Mouse (Mus musculus) left cerebral cortex, postnatal 14 days (tissue): ENCODE results near the gene Gm35315. TPM values are rescaled to one million over a fixed set of nuclear protein-coding genes. Genes with fewer than 3 reads are reported as not detected.
"Not testable (repeated sequence)": the region's sequence is repeated elsewhere in the genome, so short reads cannot be mapped to it uniquely, and the experiment has no call there.

Source experiments
- DNase-seq, 2 experiments: peaks; one replicate each; pipeline ENCODE4 v3.0.0; 2021 to 2022; ENCODE audit warnings: low spot score in 2 of 2, mixed read lengths in 1 of 2
- intact Hi-C: fragments of 180-260 bp; cut with DNase I; formaldehyde crosslinking; loops from one replicate; pipeline ENCODE4 v1.15.1; 2025
- total RNA-seq, 2 experiments: library from RNA; stranded (reverse); gene quantifications; 2 replicates each; pipeline ENCODE4 v1.2.3; 2021

Gene Gm35315
- total RNA-seq, 2 experiments from 2014 or later, result 0.42 to 0.53 TPM

- no peak for DNase-seq
- intact Hi-C loops, result loop anchor here (10.0 kb wide), 1 partner anchor 1438 kb away; the partner anchor contains the start of genes Dgkq and Idua
Observed at GRCm38 (mm10) chr5:110102853-110103625, 8.8 kb upstream of the Gm35315 start.

- DNase-seq, result no peak
- intact Hi-C loops, result loop anchor here (10.0 kb wide), 1 partner anchor 1438 kb away; the partner anchor contains the start of genes Dgkq and Idua
Observed at GRCm38 (mm10) chr5:110102429-110102828, 8.2 kb upstream of the Gm35315 start.

- intact Hi-C loops, result loop anchor here (10.0 kb wide), 1 partner anchor 1437 kb away; the partner anchor contains the start of genes Dgkq and Idua
- DNase-seq, result peak; percentile 79 to 83
Observed at GRCm38 (mm10) chr5:110101716-110102347, 7.6 kb upstream of the Gm35315 start.

DNA sequence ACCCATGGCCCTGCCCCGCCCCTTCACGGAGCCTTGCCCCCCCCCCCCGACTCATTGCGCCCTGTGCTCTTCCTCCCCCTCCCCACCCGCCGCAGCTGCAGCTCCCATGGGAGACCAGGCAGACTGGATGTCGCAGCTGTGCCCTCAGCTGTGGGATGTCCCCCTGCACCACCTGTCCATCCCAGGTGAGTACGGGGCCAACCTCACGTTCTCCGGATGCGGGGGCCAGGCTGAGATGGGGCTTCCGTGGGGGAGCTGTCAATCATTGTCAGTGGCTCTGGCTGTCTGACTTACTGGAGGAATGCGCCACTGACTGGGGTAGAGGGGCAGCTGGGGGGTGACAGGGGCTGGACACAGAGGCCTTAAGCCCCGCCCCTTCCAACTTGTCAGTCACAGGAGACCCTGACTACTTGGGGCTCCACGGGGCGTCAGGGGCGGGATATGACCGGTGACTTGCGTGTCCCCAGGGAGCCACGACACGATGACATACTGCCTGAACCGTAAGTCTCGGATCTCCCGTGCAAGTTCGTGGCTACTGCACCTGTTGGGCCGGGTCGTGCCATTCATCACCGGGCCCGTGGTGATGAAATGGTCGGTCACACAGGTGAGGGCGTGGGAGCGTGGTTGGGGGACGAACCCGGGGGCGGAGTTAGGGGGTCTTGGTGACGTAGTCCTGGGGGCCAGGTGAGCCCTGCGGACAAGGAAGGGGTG lies 6.9 kb upstream of the Gm35315 start:
- intact Hi-C loops, result loop anchor here (10.0 kb wide), 1 partner anchor 1436 kb away; the partner anchor contains the start of genes Dgkq and Idua
- peak; percentile 34 to 42 for DNase-seq

- intact Hi-C loops, result loop anchor here (10.0 kb wide), 1 partner anchor 1435 kb away; the partner anchor contains the start of genes Dgkq and Idua
- no peak for DNase-seq
Observed at GRCm38 (mm10) chr5:110099656-110100580, 5.7 kb upstream of the Gm35315 start, which contains the start of gene Plcxd1. Plcxd1 (plus strand) TSS chr5:110099969.

DNA sequence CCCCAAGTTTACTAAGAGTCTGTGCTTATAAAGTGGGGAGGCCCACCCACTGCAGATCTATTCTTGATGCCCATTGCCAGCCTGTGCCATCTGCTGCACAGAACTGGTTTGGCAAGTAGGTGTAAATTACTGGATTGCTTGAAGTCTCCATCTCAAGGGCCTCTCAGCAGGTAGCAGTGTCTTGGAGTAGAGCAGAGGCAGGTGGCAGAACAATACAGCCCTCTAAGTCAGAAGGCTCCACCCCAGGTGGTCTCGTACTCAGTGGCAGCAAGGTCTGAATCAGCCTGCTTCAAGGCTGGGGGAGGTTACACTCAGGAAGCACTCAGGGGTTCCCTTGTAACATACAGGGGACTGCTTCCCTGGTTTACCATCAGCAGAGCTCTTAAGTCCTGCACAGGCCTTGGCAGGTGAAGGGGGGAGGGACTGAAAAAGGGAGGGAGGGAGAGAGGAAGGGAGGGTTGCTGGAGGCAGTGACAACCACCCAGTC lies 4.8 kb upstream of the Gm35315 start:
- intact Hi-C loops, result no loop called here
- DNase-seq, result peak; percentile 50 to 60

GRCm38 (mm10) chr5:110094847-110095213 lies 610 bp upstream of the Gm35315 start:
- no peak for DNase-seq
- intact Hi-C loops, result loop anchor here (5.0 kb wide), 1 partner anchor 38 kb away; no protein-coding TSS in a partner anchor

DNA sequence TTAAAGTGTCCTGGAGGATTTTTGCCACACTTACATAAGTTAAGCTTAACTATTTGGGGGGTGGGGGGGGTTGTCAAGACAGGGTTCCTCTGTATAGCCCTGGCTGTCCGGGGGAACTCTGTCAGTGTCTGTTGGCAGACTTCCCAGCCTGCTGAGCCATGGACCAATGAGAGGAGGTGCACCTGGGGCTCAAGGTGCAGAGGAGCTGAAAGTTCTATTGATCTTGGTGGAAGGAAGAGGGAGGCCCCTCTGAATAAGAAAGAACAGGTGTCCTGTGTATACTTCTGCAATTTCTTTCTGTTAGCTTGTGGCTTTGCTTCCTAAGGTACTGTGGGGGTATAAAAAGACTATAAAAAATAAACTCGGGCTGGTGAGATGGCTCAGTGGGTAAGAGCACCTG lies 2.7 kb downstream of the Gm35315 start:
- no peak for DNase-seq
- intact Hi-C loops, result loop anchor here (5.0 kb wide), 1 partner anchor 34 kb away; no protein-coding TSS in a partner anchor

DNA sequence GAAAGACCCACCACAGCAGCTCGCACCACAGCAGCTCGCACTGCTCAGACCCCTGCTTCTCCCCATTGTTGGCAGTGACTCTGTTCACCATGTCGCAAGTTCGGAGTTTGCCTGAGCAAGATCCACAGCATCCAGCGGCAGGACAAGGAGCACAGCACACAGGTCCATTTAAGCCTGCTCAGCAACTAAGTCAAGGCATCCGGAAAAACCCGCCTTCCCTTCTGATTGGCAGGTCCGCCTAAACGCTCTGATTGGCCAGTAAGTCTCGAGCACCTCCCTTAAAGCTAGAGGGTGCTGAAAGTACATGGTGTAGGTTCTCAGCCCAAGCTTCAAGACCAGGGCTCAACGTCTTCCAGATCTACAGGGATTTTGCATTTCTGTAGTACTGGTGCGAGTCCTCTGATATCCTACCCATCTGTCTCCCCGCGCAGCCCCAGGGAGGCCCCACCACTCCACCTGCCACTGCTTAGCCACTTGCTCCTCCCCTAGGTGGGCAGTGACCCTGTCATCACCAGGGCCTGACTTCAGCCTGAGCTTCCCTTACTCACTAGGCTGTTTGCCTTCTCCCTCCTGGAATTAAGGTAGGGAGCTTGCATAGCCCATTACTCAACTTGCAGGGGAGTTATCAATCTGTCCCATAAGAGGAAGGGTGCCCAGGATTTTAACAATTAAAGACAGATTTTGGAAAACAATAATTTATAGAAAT lies 7.9 kb downstream of the Gm35315 start:
- intact Hi-C loops, result no loop called here
- no peak for DNase-seq

- no peak for DNase-seq
- intact Hi-C loops, result no loop called here
Observed at GRCm38 (mm10) chr5:110082961-110083360, 11.3 kb downstream of the Gm35315 start.

DNA sequence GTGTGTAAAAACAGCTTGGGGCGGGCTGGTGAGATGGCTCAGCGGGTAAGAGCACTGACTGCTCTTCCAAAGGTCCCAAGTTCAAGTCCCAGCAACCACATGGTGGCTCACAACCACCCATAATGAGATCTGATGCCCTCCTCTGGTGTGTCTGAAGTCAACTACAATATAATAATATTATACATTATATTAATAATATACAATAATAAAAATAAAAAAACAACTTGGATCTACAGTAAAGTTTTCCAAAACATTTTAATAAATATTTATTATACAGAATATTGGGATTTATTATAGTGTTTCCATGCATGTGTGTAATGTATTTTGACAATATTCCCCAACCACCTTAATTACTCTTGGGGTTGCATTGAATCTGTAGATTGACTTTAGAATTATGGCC lies 21.8 kb downstream of the Gm35315 start, which contains the start of gene Gm17655:
Gm17655 (minus strand) TSS at position 101 of the 400 bp plus-strand sequence.
- DNase-seq, intact Hi-C loops: not testable (repeated sequence)

GRCm38 (mm10) chr5:110057637-110058408 lies 36.4 kb downstream of the Gm35315 start:
- DNase-seq, result peak; percentile 82 to 87
- intact Hi-C loops, result loop anchor here (5.0 kb wide), 1 partner anchor 34 kb away; the partner anchor contains the start of gene Gm35315

Other genes with a start within 250 kb of the Gm35315 start
- 10 to 100 TPM; 35.7 to 37.1 TPM for gene Gm15446, start 171.0 kb downstream of the Gm35315 start, total RNA-seq
- gene Zfp932, start 97.9 kb downstream of the Gm35315 start, total RNA-seq, result 10 to 100 TPM; 43.9 to 55.7 TPM
- 10 to 100 TPM in 1 of 2 experiments, 1 to 10 TPM in 1; 4.2 to 10.7 TPM for gene Gm17655, start 21.9 kb downstream of the Gm35315 start, total RNA-seq
- gene Plcxd1, start 5.5 kb upstream of the Gm35315 start, total RNA-seq, result 1 to 10 TPM; 8.6 to 8.7 TPM
- 10 to 100 TPM; 84.2 to 85.4 TPM for gene Gtpbp6, start 13.8 kb upstream of the Gm35315 start, total RNA-seq
- gene Zfp605, start 15.7 kb upstream of the Gm35315 start, total RNA-seq, result 10 to 100 TPM; 15.7 to 17.3 TPM
- gene Chfr, start 41.4 kb upstream of the Gm35315 start, total RNA-seq, result 10 to 100 TPM; 59.7 to 69.1 TPM
- gene Golga3, start 82.3 kb upstream of the Gm35315 start, total RNA-seq, result 10 to 100 TPM; 38.5 to 44.6 TPM
- 10 to 100 TPM; 28.7 to 29.5 TPM for gene Ankle2, start 136.6 kb upstream of the Gm35315 start, total RNA-seq
- gene Pgam5, start 175.5 kb upstream of the Gm35315 start, total RNA-seq, result 10 to 100 TPM; 63.9 to 71.6 TPM
- gene Pxmp2, start 191.8 kb upstream of the Gm35315 start, total RNA-seq, result 1 to 10 TPM; 4.7 to 6.2 TPM
- 1 to 10 TPM; 1.3 to 2.5 TPM for gene Pole, start 191.9 kb upstream of the Gm35315 start, total RNA-seq
- gene P2rx2, start 248.8 kb upstream of the Gm35315 start, total RNA-seq, result under 1 TPM; 0.37 to 0.38 TPM